Mouse (Mus musculus) adipocyte (in vitro differentiated cells): ENCODE measurements around the gene Cfap77.

Experiments
- DNase-seq: peaks from one replicate; pipeline ENCODE4 v3.0.0-alpha.2; 2016; ENCODE audit warnings: low spot score

Gene Cfap77

DNA sequence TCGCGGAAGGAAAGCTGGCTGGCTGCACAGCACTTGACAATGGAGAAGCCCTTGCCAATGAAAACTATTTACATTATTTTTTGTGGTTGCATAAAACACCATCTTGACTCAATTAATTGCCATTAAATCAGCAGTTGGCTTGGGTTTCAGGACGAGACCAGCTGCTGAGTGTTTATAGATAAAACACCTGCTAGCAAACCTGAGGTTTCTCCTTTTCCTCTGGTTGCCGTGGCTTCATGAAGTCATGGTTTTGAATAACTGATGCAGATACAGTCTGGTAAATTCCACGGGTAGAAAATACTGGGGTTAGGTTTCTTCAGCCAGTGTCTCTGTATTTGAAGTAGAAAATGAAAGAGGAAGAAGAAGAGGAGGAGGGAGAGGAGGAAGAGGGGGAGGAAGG is 2.9 kb downstream of the Cfap77 start:
- DNase-seq, result no peak

- no peak for DNase-seq
These were observed 8.7 kb downstream of the Cfap77 start for GRCm38 (mm10) chr2:29046151-29046550.

- no peak for DNase-seq
These were observed 12.7 kb downstream of the Cfap77 start for GRCm38 (mm10) chr2:29042124-29042523.

DNA sequence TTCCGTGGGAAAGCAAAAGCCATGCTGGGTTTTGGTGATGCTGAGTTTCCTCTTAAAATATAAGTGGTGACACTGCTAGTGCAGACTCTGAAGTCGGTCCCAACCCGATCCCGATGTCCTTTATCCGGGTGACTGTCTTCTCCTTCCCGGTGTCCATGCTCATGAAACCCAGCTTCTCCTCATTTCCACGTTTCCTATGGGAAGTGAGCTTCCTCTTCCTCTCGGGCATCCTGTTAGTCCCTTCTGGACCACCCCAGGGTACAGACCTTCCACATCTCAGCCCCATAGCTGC is 13.4 kb downstream of the Cfap77 start:
- DNase-seq, result no peak

DNA sequence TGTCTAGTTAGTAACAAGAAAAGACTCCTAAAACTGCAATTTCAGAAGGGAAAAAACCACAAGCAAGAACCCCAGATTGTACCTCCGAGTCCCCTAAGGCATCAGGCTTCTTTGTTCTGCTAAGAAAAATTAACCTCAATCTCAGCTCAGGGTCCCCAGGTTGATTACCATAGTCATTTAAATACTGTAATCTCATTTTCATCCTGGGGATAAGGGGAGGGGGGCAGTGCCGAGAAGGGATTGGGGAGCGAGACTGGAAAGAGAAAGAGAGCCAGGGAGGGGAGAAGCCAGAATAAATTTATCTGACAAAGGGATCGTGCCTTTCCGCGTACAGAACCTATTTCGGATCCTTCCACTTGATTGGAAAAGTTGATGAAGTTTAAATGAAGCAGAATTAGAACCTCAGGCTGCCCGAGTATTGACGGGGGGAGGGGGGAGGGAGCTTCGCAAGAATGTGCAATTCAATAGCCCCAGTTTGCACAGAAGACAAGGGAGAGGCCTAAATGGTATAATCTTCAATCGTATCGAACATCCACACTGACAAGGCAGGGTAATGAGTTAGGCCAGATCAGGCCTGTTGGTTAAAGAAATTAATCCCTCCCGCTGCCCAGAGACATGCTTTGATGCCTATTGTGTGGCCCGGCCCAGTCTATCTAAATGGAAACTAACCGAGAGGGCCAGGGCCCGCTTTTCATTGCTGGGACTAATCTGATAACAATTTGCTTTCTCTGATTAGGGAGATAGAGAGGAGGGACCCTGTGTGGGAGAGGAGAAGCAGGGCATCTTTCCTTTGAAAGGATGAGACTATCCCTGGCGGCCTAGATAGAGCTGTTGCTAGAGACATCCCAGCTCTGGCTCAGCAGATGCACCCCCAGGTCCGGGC is 14.0 kb downstream of the Cfap77 start:
- DNase-seq, result no peak

DNA sequence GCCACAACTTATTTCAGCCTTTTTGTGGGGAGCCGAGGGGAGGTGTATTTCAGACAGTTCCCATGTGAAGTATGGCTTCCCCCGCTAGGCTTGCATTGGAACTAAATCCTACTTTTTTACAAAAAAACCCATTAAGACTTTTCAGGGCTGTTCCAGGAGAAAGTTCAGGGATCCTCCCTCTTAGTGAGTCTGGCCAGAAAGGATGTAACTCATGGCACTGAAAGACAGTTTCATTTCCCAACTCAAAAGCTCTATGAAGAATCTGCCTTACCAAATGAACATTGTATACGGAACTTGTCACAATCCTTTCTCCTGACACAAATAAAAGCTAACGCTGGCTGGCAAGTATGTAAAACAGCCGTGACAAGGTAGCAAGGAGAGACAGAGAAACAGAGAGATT is 15.1 kb downstream of the Cfap77 start:
- peak; percentile 75 for DNase-seq

DNA sequence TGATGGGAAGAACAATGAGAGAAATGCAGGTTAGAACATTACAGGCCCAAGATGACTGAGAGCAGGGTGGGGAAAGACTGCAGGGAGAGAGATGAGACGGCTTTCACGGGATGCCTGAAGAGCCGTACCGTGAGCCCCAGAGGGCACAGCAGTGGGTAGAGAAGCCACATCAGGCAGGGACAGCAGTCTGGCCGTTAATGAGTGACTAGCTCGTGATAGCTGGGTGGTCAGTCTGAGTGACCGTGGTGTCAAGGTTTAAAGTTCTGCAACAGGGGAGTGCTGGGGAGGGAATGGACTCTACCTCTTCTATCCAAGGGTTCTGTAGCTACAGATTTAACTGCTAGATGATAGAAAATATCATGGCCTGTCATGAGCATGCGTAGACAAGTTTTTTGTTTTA is 19.2 kb downstream of the Cfap77 start:
- no peak for DNase-seq

GRCm38 (mm10) chr2:29034542-29035475 is 20.1 kb downstream of the Cfap77 start:
- DNase-seq, result no peak

DNA sequence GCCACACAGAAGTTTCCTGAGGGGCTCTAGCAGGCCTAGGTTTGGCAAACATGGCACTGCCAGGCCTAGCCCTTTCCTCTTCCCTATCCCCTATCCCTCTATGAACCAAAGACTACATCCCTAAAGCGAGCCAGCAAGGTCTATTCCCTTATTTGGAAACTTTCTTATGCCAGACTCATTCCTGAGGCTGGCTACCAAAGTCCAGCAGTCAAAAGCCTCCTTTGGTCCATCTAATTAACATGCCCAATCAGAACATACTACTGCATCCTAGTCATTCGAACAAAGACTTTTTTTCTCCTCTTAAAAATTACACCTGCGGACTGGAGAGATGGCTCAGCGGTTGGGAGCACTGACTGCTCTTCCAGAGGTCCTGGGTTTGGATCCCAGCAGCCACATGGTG is 22.9 kb downstream of the Cfap77 start:
- DNase-seq, result no peak

DNA sequence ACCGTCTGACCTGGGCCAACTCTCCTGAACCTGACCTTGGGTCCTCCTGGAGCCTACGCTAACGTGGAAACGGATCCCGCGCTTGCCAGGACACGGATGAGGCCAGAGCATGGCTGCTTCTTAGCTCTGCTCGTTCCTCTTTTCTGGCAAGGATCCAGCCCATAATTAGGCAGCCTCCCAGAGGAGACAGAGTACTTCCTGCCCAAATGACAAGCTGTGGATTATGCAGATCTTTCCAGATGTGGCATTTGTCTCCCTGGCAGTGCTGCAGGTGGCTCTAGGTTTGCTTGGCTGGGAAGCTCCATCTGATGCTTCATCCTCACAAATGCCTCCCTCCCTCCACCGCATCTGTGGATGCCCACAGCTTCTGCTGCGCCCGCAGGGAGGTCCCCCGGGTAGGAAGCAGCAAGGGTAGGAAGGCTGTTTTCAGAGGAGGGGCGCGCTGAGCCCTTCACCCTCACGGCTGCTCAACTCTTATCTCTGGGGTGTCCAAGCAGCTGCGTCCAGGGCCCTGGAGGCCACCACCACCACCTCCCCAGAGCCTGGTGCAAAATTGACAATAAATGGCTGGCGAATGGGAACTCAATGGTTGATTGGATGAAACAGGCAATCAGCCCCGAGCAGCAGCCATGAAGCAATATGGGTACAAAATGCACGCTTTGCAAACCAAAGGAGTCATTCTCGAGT is 24.7 kb downstream of the Cfap77 start:
- no peak for DNase-seq

DNA sequence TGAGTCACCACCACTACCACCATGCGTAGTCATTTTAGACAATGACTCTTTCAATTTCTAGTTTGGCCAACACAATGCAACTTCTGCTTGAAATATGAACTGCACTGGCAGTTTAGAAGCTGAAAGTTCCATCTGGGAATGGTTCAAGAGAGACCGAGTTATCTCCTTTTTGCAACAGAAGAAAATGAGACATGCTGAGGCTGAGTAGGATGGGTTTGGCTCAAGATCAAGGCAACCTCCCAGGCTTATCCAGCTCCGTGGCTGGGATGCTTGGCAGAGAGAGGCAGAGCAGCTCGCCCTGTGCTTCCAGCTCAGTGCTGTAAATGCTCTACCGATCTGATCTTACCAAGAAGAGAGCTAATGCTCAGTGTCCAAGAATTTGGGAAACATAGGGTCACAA is 29.6 kb downstream of the Cfap77 start:
- DNase-seq, result no peak

- DNase-seq, result no peak
These were observed 31.9 kb downstream of the Cfap77 start for GRCm38 (mm10) chr2:29023001-29023400.

- DNase-seq, result no peak
These were observed 33.8 kb downstream of the Cfap77 start for GRCm38 (mm10) chr2:29021025-29021424.

DNA sequence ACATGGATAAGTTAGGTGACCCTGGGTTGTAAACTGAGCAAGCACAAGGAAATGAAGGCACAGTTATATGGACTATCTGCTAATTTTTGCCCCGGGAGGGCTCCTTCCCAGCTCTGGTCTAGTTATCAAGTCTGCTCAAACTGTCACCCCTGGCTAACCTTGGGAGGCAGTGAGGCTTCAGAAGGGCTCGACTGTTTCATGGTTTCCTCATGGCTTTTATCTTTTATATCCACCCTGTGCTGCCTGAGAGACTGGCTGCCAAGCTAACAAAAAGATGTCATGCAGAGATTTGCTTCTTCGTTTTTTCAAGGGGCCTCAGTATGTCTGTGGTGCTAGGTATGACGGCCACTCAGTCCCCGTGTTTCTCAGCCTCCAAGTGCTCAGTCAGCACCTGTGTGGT is 36.2 kb downstream of the Cfap77 start:
- DNase-seq, result no peak

DNA sequence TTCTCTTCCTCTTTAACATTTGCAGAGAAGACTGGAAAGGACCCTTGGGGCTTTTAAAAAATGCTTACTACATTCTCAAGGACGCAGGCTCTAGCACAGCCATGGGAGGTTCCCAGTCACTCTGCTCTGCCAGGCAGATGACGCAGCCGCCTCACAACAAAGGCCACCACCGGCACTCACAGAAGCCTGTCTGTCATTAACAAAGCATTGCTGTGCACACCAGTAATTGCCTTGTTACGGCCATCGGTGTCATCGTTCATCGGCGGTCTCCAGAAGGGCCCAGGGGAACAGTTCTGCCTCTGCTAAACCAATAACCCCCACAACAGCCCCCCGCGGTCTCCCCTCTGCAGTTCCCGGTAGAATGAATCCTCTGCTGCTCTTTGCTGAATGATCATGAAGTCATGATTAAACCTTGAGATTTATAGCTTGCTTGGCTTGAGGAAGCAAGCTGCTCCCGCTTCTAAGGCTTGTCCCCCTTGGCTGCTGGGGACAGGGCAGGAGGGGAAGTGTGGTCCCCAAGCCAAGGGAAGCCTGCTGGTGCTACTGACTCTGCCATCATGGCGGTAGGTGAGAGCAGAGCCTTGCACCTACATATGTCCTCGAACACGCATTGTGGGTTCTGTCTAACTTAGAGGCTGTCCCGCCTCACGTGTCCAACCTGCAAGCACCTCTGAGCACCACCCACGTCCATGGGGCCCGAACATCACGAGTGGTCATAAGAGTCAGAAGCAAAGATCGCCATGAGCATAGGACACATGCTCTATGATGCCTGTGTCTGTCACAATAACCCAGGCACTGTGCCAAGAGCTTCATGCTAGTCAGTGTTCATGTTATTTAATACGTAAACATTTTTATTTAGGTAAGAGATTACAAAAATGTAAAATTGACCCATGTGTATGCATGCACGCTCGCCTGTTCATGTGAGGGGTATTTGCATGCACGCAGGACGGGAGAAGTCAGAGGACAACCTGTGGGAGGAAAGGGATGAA is 38.0 kb downstream of the Cfap77 start:
- DNase-seq, result peak; percentile 6

DNA sequence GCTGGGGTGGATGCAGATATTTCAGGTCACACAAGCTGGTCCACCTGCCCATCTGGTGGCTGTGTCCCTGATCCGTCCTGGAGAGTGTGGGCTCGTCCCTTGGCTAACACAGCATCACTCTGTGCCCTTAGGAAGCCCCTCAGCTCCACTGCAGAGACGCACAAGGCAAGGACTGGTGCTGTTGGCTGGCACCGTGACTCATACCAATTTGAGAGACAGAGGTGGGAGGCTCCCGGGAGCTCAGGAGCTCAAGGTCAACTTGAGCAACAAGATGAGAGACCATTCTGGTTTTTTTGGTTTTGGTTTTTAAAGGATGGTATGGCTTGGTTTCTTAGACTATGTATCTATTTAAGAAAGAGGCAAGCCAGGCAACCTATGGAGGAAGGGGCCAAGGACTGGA is 42.3 kb downstream of the Cfap77 start:
- no peak for DNase-seq

- DNase-seq, result no peak
These were observed 47.2 kb downstream of the Cfap77 start for GRCm38 (mm10) chr2:29007656-29008055.

DNA sequence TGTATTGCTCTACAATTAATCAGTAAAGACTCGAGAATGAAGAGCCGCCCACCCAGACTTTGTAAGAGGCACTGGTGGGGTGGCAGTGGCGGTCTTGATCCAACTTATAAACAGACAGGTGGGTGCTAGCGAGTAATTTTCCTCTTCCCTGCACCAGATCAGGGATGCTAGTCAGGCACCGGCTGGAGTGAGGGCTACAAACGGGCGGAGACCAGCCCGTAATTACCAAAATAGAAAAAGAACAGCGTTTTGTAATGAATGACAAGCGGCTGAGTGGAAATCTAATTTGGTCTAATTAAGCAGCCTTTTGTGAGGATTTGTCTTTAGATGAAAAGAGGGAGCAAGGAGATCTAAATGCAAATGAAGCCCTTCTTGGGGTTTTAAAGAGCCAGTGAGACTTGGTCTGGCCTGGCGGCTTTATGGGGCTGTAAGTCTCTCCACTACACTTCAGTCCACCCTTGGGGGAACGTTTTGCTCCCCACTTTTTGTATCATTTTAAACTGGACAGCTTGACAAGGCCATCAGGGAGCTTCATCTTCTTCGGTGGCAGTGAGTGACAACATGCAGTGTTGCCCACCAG is 48.3 kb downstream of the Cfap77 start:
- no peak for DNase-seq

DNA sequence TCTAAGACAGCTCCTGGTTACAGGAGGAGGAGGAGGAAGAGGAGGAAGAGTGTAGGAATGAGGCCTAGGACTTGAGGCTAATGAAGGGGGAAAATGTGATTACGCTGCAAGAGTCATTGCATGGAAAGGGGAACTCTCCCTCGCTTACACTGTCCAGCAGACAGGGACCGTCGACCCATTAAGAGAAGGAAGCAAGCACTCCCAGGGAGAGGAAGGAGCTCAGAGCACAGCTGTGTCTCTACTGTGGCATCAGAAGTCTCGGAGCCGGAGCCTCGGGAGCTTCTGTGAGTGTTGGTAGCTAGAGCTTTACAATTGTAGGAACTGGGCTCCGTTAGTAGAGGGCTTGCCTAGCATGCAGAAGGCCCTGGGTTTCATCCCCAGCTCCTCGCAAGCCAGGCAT is 50.8 kb downstream of the Cfap77 start:
- no peak for DNase-seq

DNA sequence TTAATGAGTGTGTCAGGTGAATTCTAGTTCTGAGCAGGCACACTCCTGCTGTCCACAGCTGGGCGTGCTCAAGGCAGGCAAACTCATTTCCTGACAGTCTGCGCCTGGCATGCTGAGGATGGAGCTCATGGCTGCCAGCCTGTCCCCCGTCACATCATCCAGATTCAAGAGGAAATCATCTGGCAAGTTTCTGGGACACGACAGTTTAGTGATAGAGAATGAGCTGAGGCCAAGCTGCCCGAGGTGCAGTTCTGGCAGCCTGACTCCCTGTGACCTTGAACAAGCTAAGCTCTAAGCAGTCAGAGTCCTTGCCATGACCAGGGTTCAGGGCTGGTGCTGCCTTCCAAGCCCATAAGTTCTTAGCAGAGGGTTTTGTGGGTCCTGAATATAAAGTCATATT is 56.6 kb downstream of the Cfap77 start:
- DNase-seq, result no peak
